Mouse (Mus musculus): ENCODE measurements around the gene Sgcg. TPM values are rescaled to one million over a fixed set of nuclear protein-coding genes. Genes with fewer than 3 reads are reported as not detected.

The Sgcg gene
- total RNA-seq (2021): under 1 TPM in 1 of 2 experiments, not detected in 1; 0.12 TPM

DNA sequence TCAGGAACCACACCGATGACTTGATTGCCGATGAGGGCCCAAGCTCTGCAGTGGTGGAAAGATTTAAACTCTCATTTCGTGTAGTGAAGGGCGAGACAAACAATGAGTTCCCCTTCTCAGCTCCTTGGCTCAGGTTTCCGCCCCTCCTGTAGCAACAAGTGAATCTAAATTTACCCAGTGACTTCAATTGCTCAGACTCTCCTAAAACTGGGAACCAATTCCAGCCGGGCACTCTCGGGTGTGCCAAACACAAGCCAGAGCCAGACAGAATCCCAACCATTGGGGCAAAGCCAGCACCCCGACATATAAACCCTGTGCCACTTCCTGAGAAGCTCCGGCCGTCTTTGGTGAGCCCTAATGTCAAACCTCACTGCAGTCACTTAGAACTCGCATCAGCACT is at the start of gene Sgcg:
Gene Sgcg, minus strand, starts transcription at position 139 of the 400 bp plus-strand sequence.
- no peak for DNase-seq (ENCODE audit: extremely low spot score in 1 of 2, low spot score in 1 of 2)

DNA sequence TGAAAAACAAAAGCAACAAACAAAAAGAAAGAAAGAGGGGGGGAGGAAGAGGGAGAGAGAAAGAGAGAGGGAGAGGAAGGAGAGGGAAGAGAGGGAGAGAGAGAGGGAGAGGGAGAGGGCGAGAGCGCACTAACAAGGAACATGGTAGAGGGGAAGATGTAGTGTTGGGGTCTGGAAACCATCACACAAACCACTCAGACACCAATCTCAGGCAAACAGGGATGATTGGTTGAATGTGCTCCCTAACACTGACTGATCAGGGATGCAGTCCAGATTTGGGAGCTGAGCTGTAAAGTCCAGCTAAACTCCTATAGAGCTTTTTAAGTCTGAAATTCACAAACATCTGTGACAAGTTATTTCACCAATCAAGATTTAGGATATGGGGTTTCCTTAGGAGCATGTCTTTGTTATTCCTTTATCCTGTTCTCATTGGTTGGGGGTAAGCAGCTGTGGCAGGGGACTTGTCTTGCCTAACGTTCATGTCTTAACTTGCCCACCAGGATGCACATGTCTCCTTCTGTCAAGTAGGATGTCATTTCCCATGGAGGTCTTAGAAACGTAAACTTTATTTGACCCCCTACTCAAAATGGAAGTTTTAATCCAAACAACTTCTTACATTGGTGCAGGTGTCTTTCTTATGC is 45.8 kb upstream of the Sgcg start:
- no peak for DNase-seq (ENCODE audit: extremely low spot score in 1 of 2, low spot score in 1 of 2)

DNA sequence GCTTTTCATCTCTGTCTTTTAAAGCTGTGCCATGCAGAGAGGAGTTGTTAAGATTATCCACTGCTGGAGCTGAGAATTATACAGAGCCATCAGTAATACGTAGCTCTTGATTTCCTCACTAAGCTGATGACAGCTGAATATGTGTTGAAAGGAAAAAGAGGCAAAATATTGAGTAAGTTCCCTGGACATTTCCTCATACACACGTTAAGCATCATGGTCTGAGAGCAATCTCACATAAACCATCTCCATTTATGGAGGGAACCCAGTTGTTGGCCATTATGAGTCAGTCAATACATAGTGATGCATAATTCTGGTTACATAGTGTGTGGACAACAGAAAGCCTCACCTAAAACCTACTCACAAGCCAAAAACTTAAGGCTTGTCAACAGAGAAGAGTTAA is 44.1 kb upstream of the Sgcg start:
- no peak for DNase-seq (ENCODE audit: extremely low spot score in 1 of 2, low spot score in 1 of 2)

DNA sequence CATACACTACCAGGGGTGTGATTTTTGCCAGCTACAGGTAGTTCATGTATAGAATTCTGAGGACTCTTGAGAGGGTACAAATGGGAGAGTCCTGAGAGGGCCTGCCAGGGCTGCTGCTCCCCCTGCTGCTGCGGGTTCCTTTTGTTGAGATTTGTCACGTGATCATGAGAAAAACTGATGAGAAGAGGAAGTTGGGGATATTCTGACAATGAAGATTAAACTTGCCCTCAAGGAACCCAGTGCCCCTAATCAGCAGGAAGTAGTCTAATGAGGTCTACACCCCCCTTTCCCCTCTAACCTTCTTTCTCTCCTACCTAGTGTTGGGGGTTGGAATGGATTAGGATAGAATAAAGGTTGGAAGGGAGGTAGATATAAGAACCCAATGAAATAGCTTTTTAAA is 43.0 kb upstream of the Sgcg start:
- no peak for DNase-seq (ENCODE audit: extremely low spot score in 1 of 2, low spot score in 1 of 2)

DNA sequence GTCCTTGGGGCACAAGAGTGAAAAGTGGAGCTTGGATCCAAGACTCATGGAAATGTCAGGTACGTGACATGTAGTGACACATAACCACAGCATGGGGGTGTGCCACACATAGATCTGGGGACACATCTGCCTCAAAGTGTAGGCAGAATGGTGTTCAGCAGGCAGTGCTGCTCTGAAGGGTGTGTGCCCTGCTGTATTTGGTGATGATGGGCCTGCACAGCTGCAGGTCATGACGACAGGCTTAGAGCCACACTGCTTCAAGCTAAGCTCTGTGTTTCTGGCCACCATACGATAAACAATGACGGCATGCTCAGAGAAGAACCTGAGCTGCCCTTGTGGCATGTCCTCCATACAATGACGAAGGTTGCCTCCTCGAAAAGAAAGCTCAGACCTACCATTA is 41.5 kb upstream of the Sgcg start:
- DNase-seq (ENCODE audit: extremely low spot score in 1 of 2, low spot score in 1 of 2): no peak

DNA sequence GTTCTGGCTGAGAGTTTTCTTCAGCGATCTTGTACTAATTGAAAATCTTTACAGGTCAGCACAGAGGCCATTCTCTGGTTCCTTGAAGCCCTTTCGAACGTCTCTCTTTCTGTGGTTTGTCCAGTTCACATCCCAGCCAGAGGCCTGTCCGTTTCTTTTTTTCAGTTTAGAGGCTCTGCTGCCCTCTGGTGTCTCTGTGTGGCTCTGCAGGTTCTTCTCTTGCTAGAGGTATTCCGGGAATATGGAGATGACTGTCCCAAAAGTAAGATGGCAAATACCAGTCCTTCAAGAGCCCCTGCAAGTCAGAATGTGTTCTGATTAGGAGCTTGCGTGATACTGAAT is 36.4 kb upstream of the Sgcg start:
- DNase-seq (ENCODE audit: extremely low spot score in 1 of 2, low spot score in 1 of 2): peak in 1 of 2 experiments; percentile 54

DNA sequence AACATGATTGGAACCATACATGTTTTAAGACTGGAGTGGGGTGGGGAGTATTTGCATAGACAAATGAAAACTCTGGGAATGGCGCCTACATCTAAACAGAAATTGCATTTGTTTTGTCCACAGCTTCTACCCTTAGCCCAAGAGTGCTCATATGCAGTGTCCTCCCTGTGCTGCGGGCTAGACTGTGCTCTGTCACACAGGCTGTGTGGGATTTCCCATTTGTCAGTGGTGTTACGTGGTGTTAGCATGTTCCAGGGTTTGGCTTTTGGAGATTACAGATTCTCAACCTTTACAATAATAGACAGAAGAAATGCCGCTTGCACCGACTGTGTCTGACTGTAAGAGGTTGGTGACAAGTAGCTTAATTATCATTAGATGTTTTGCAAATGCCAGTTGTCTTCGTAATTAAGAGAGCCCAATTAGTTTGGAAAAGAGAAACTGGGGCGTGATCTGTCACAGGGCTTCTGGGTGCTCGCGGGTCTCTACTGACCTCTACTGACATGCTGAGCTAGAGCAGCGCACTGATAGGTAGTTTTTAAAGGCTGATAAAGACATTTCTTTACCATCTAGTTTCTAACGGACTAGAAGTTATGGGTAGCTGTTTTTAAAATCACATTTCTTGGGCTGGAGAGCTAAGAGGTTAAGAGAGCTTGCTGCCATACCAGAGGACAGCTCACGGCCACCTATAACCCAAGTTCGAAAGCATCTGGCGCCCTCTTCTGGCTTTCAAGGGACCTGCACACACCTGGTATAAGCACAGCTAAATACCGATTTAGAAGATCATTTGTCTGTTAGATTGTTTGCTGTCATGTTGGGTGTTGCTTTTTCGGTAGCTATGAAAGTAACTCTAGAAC is 35.8 kb upstream of the Sgcg start:
- DNase-seq (ENCODE audit: extremely low spot score in 1 of 2, low spot score in 1 of 2): peak; percentile 23 to 70

DNA sequence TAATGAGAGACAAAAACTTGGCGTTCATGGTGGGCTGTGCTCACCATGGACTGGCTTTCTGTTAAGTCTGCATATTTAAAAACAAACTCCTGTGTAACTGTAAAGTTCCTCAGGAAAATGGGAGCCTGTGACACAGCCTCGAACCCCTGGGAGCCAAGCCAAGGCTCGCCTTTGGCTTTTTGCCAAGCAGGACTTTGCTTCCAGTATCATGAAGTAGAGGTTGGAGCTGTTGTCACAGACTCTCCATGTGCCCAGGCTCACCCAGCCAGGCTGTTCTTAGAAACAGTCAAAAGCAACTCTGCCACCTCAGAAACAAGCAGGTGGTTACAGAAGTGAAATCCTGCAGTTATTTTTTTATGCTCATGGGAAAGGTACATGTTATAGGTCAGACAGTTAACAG is 32.4 kb upstream of the Sgcg start:
- DNase-seq (ENCODE audit: extremely low spot score in 1 of 2, low spot score in 1 of 2): no peak

DNA sequence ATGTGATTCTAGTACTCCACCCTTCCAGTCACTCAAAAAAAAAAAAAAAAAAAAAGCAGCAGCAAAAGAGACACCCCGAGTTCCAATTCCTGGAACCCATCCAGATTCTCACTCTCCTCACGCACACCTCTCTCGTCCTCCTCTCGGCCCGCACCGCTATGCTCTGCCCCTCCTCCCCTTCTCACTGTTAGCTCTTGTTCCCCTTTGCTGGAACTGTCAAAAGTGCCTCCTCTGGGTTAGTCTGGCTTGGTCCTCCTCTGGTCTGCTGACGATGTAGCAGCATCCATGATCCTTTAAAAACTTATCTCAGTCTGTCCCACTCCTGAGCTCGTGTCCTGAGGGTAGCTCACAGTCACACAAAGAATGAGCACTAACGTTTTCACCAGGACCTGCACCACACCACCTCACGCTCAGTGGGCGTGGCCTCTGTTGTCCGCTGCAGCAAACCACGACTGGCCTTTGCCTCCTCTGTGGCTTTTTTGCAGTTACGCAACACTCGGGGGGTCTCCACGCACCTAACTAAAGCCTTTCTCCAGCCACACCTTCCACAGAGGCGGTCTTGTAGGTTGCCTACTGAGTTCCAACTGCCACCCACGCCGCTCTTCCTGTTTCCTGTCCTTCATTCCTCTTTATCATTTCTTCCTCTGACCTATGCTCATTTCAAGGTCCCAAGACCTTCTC is 30.5 kb upstream of the Sgcg start:
- no peak for DNase-seq (ENCODE audit: extremely low spot score in 1 of 2, low spot score in 1 of 2)

DNA sequence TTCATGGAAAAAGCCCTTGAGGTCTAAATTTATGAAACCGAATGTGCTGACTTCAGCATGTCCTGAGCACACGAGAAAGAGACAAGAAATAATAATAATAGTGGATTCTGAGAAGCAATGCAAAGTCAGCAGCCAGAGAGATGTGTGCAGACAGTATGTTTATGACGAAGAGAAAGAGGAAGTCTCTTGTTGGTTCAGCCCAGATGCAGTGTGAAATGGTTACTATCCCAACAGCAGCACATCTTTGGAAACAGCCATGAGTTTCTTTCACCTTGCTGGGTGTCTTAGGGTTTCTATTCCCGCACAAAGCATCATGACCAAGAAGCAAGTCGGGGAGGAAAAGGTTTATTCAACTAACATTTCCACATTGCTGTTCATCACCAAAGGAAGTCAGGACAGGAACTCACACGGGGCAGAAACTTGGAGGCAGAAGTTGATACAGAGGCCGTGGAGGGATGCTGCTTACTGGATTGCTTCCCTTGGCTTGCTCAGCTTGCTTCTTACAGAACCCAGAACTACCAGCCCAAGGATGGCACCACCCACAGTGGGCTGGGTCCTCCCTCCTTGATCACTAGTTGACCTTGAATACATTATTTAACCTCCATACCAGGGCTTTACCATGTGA is 20.5 kb upstream of the Sgcg start:
- no peak for DNase-seq (ENCODE audit: extremely low spot score in 1 of 2, low spot score in 1 of 2)

DNA sequence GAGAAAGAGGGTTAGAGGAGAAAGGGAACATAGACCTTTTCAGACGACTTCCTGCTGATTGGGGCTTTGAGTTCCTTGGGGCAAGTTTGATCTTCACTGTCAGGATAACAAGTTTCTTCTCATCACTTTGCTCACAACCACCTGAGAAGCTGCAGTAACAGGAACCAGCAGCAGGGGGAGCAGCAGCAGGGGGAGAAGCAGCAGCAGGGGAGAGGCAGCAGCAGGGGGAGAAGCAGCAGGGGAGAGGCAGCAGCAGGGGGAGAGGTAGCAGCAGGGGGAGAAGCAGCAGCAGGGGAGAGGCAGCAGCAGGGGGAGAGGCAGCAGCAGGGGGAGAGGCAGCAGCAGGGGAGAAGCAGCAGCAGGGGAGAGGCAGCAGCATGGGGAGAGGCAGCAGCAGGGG is 19.0 kb upstream of the Sgcg start:
- DNase-seq (ENCODE audit: extremely low spot score in 1 of 2, low spot score in 1 of 2): peak in 1 of 2 experiments; percentile 63

DNA sequence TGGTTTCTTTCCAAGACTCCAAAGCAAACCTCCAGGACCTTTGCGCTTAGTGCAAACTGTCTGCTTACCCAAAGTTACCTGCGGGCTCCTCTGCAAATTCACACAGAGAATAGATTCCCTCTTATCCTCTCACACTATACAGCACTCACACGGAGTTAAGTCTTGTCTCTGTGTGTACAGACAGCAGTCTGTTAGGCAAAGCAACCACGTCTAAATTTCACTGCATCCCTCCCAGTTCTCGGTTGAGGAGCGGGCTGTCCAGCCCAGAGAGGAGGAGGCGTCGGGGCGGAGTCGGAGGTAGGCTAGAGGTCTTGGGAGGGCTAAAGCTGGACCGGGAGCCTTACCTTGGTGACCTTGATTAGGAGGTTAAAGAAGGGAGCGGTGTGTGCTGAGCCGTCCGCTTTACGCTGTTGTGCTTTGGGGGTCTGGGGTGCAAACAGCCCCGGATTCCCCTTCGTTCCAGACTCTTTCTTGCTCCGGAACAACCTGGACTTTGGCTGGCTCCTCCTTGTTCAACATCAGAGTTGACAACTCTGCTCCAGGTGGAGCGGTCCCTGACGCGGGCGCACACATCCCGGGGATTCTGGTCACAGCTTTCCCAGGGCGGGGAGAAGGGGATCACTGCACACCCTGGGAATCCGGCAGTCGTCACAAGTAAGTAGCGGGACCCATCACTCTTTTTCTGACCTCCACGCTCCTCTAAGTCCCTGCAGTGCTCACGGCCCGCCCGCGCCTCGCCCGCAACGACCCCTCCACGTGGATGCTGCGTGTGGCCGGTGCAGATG is 16.3 kb upstream of the Sgcg start:
- DNase-seq (ENCODE audit: extremely low spot score in 1 of 2, low spot score in 1 of 2): no peak

DNA sequence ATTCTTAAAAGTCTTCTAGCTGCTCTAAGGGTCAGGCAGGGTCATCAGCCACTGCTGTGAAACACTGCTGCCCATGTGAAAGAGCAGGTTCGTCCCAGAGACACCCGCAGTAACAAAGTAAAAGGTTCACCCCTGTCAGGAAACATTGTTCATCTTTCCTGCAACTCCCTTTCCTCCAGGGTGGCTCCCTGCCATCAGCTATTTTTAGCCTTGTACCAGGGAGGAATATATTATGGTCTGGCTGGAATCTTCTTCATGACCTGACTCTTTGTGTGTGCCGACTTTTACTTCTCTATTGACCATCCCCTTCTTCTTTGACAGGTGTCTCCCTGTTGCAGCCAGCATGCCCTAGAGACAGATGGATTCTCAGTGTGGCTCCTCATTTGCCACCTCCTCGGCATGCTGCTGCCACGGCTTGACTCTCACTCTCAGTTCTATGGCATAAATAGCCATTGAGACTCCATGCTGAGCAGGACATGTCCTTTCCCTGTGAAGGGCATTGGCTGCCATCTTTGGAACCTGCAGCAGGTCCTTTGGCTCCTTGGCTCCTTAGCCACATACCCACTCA is 9.7 kb upstream of the Sgcg start:
- DNase-seq (ENCODE audit: extremely low spot score in 1 of 2, low spot score in 1 of 2): no peak

DNA sequence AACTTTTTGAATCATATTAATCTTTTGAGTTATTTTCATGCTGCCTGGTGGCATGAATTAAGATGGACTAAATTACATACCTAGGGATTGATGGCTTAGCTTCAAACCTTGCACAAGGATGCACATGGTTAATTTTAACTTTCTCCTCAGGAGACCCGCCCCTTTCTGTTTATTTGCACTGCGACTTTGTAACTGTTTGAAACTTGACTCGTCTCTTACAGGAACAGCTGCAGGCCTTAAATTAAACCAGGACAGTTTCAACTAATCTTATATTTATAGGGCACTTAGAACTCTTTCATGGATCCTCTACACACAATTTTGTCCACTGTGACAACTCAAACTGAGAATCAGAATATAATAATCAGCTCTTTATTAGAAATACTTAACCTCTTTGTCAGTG is 794 bp upstream of the Sgcg start:
- no peak for DNase-seq (ENCODE audit: extremely low spot score in 1 of 2, low spot score in 1 of 2)

DNA sequence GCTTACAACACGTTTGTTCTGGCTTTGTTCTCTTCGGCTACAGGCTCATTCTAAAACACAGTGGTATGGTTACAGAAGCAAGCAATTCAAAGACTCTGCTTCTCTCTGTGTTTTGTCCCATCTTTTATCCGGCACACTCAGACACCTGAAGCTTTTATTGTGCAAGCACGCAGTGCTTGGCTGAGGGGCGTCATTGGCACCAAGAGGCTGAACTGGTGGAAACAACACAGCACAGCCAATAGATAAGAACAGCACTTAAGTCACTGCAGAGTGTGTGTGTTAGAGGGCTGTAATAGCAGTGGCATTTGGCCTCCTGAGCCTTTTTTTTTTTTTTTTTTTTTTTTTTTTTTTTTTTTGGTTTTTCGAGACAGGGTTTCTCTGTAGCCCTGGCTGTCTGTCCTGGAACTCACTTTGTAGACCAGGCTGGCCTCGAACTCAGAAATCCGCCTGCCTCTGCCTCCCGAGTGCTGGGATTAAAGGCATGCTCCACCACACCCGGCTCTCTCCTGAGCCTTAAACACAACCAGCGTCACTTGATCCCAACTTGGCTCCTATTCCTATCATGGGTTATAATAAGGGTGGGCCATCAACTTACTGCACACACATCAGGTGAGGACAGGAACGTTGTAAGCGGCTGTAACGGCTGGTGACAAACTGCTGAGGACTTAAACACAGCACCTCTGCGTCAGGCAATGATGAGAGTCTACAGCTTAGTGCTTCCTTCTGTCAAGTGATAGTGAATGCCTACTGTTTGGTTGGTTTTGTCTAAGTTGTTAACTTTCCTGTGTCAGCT is 5.5 kb downstream of the Sgcg start:
- no peak for DNase-seq (ENCODE audit: extremely low spot score in 1 of 2, low spot score in 1 of 2)

DNA sequence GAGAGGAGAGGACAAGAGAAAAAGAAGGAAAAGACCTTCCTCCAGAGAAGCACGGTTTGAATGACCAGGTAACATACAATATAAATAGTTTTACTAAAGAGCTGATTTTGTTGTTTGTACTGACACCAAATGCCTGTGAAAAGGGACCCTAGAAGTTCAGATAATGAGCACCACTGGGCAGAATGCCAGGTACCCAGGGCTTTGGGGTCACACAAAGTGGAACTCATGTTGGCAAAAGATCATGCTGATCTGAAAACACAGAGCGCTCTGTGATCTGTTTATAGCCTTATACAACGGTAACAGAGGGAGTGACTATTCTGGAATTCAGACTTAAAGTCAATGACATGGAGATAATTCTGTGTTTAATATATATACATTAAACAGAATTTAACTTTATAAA is 11.8 kb downstream of the Sgcg start:
- DNase-seq (ENCODE audit: extremely low spot score in 1 of 2, low spot score in 1 of 2): no peak

DNA sequence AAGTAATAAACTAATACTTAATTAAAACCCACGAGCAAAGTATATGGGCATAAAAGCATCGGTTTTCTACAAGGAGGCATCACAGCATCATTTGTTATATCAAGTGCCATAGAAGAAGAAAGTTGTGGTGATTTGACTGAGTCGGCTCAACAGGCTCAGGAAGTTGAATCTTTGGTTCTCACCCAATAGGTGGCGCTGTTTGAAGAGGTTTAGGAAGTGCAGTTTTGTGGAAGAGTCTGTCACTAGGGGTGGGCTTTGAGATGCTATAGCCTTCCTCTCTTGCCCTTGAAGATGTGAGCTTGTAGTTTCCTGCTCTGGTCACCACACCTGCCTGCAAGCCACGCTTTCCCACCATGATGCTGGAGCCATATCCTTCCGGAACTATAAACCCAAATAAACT is 15.7 kb downstream of the Sgcg start:
- no peak for DNase-seq (ENCODE audit: extremely low spot score in 1 of 2, low spot score in 1 of 2)

DNA sequence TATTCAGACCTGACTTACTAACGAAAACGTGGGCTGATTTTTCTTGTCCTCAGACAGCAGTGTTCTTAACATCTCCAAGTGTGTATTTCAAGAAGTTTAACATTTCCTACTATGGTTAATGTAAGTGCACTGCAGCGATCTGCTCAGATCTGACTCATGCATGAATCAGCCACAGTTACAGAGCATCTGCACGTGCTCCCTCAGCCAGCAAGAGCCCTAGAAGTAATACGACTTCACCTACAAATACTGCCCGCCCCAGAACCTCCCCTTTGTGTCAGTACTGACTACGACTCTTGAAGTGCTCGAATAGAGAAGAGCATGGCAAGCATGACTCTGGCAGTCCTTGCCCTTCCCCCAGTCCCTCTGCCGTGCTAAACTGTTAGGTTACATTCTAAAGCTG is 19.5 kb downstream of the Sgcg start:
- DNase-seq (ENCODE audit: extremely low spot score in 1 of 2, low spot score in 1 of 2): no peak

DNA sequence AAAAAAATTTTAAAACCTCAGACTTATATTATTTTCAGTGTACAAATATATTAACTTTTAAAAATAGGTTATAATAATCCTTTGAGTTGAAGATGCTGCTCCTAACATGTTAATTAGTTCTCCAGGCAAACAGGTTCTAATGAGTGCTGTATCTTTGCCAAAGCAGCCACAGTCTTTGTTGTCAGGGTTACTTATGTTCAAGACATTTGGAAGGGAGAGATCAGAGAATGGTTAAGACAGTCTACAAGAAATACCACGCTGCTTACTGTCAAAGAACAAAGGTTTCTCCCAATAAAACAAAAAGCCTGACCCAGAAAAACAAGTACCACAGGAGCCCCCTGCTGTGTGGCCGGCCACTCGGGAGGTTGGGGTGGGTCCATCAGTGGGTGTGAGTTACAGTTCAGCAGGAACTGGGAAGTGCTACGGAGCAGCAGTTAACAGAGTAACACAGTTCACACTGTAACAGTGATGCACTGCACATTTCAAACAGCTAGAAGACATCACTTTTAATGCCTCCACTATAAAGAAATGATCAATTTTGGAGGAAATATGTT is 21.1 kb downstream of the Sgcg start:
- DNase-seq (ENCODE audit: extremely low spot score in 1 of 2, low spot score in 1 of 2): no peak
